Mouse (Mus musculus) limb, embryonic 14.5 days (tissue): ENCODE data around the gene Plekhg6. TPM values are rescaled to one million over a fixed set of nuclear protein-coding genes. Genes with fewer than 3 reads are reported as not detected.
A peak's percentile ranks its signal among the peaks of the same experiment; 100 is the strongest.

ENCODE experiments used
- ATAC-seq: fragments of 200-750 bp; cut with Nextera tagmentation; 2 replicates; pipeline ENCODE4 v1.8.0; 2017; ENCODE audit warnings: low read depth, moderate number of reproducible peaks, moderate TSS enrichment; ENCODE audit not compliant: low FRiP score
- DNase-seq: peaks from one replicate; pipeline ENCODE4 v3.0.0-alpha.2; 2015; ENCODE audit warnings: low spot score
- H3K27ac ChIP-seq: fragments of 300-500 bp; sonication (generic); replicated peaks from 2 replicates; pipeline ENCODE4 v1.5.1; 2014; ENCODE audit warnings: low read depth, mild to moderate bottlenecking, low read length, moderate library complexity, mixed read lengths
- H3K27me3 ChIP-seq: fragments of 300-500 bp; sonication (generic); 2 replicates; pipeline ENCODE4 v1.6.1; 2014; ENCODE audit warnings: low read length, mixed read lengths; ENCODE audit not compliant: control insufficient read depth, insufficient read depth
- H3K36me3 ChIP-seq: fragments of 300-500 bp; sonication (generic); 2 replicates; pipeline ENCODE4 v1.6.1; 2014; ENCODE audit warnings: mild to moderate bottlenecking, low read length, moderate library complexity, mixed read lengths; ENCODE audit not compliant: control insufficient read depth, insufficient read depth
- H3K4me1 ChIP-seq: fragments of 300-500 bp; sonication (generic); 2 replicates; pipeline ENCODE4 v1.6.1; 2014; ENCODE audit warnings: antibody characterized with exemption, low read length, mixed read lengths; ENCODE audit not compliant: control insufficient read depth, insufficient read depth
- H3K4me2 ChIP-seq: fragments of 300-500 bp; sonication (generic); replicated peaks from 2 replicates; pipeline ENCODE4 v1.6.1; 2014; ENCODE audit warnings: low read depth, mild to moderate bottlenecking, low read length, moderate library complexity; ENCODE audit not compliant: severe bottlenecking
- H3K4me3 ChIP-seq: fragments of 300-500 bp; sonication (generic); replicated peaks from 2 replicates; pipeline ENCODE4 v1.5.1; 2014; ENCODE audit warnings: low read length
- H3K9ac ChIP-seq: fragments of 300-500 bp; sonication (generic); 2 replicates; pipeline ENCODE4 v1.6.1; 2014; ENCODE audit warnings: mild to moderate bottlenecking, low read depth, low read length, moderate library complexity; ENCODE audit not compliant: severe bottlenecking
- H3K9me3 ChIP-seq: fragments of 300-500 bp; sonication (generic); 2 replicates; pipeline ENCODE4 v1.6.1; 2016; ENCODE audit warnings: low read length; ENCODE audit not compliant: control insufficient read depth
- POLR2A ChIP-seq: fragments of 200-500 bp; IDR thresholded peaks from 2 replicates; pipeline ENCODE4 v1.8.0; 2012; ENCODE audit warnings: inconsistent platforms, mild to moderate bottlenecking, moderate library complexity, borderline replicate concordance; ENCODE audit not compliant: insufficient read depth, insufficient read length; ENCODE audit errors: extremely low read depth
- WGBS: fragments of 180-500 bp; shearing (Covaris S2); extraction: QIAGEN DNeasy Blood & Tissue Kit; methylation state at CpG from one replicate; pipeline ENCODE4 v1.1.7; 2014; 5-methylcytosine and 5-hydroxymethylcytosine counted together
- polyA plus RNA-seq, 2 experiments: library from polyadenylated mRNA; depleted of rRNA in 1 of 2; stranded (reverse) in 1 of 2; unstranded in 1 of 2; fragments of >200 nt; fragmentation: Nextera tagmentation in 1 of 2; extraction: Ambion mirVana in 1 of 2; gene quantifications; 2 replicates each; pipeline versions ENCODE4 v1.2.1 to v1.2.3; 2012 to 2014

The Plekhg6 gene
- polyA plus RNA-seq (2012; rRNA removed), result 1.2 and 1.3 TPM in 2 replicates
- 1.6 and 1.8 TPM in 2 replicates for polyA plus RNA-seq (2014; fragmentation: Nextera tagmentation; extraction: Ambion mirVana)

DNA sequence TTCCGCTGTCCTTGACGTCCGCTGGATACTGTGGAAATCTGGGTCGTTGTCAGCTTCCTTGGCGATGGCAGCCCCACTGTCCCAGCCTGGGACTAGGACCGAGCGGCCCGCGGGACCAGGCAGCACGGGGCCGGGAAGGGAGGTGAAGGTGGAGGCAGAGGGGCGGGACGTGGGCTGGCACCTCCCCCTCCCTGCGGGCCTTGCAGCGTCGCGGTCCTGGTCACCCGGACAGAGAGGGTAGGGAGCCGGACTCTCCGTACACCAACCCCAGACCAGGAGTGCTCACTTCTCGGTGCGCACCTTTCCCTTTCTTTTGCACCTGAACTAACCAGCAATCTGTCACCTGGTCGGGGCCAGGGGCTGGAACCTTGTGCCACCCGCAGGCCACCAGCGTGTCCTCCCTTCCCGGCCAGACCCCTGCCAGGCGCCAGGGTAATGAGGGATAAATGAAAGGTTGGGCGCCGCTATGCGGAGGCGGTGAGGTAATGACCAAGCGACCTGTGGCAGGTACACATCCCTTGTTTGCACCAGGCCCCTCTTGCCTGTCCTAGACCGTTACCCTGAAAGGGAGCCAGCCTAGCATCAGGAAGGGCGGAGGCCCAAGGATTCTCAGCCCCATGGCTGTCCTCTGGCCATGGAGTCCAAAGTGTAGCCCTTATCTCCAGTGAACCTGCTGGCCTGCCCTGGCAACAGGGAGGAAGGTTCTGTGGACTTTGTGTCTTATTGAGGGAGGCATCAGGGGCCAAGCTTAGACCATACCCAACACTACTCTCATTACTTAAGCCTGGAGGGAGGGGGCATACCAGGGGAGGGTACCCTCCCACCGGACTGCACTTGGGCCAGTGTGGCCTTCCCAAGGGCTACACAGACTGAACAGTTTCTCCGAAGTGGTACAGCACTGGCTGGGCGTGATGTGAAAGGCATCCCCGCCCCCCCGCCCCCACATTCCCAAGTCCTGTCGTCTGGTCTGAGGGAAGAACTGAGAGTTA, at the start of gene Plekhg6:
TSS of gene Plekhg6 (minus strand) at position 422 of the 989 bp plus-strand sequence.
- peak within 1 kb of the TSS; percentile 39 for H3K4me3 ChIP-seq
- no peaks in the 10 kb centered on the region for H3K36me3 ChIP-seq
- ATAC-seq (no peak), DNase-seq (no peak)
- TF ChIP-seq POLR2A, result no peak
- 8% methylated on average over 40 of the region's 40 CpGs for WGBS
- peaks cover 15% of the 10 kb centered on the region for H3K4me1 ChIP-seq
- H3K4me2 ChIP-seq, result peak within 1 kb of the TSS; percentile 66
- H3K27ac ChIP-seq, result no peak within 1 kb of the TSS
- H3K9me3 ChIP-seq, result no peaks in the 10 kb centered on the region
- H3K9ac ChIP-seq, result peak within 1 kb of the TSS; percentile 44
- peaks cover 38% of the 10 kb centered on the region for H3K27me3 ChIP-seq

GRCm38 (mm10) chr6:125429741-125430140, 49.1 kb upstream of the Plekhg6 start:
- Histone ChIP-seq H3K9me3 (no peaks in the 10 kb centered on the region), H3K4me2 (no peak overlapping the region), H3K27me3 (no peaks in the 10 kb centered on the region), H3K4me3 (no peak overlapping the region), H3K27ac (no peak overlapping the region), H3K9ac (no peak overlapping the region), H3K36me3 (no peaks in the 10 kb centered on the region), H3K4me1 (peaks cover 13% of the 10 kb centered on the region)
- WGBS, result 89% methylated on average over 6 of the region's 6 CpGs
- DNase-seq (no peak), ATAC-seq (no peak)
- no peak for TF ChIP-seq POLR2A

DNA sequence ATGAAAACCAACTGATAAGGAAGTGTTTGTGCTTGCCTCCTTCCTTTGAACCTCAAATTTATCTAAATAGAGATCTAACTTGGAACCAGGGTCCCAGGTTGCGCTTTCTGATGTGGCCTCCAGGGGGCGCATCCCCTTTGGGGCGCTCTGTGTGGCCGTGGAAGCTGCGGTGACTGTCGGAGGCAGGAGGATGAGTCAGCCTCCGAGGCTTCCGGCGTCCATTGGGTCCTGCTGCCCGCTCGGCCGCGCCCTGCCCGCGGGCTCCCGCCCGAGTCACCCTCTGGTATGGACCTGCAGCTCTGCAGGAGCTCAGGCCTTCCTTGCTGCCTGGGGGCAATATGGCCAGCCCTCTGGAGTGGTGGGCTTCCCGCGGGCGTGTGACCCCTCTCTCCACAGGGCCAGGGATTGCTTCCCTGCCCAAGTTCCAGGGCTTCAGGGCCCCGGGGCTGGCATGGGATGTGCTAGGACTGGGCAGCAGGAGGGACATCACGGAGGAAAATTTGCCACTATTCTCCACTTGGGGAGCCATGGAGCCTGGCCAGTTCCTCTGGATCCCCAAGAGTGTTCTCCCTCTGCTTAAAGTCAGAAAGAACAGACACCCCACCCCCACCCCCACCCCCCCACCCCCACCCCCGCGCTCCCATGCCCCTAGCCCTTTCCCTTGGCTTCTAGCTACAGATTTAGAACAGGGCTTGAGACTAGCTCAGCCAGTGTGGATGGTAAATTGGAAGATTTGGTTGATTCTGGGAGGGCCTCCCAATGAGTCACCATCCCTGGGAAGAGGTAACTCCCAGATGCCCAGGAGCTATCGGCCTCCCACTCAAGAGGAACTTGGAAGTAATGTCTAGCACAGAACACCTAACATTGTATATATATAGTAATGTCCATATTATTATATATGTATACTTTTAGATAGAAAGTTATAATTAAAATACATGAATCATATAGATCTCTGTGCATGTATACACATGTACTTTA, 46.1 kb upstream of the Plekhg6 start:
- ATAC-seq, result peak; percentile 76
- TF ChIP-seq POLR2A, result no peak
- H3K27me3 ChIP-seq, result no peaks in the 10 kb centered on the region
- under 1% methylated on average over 25 of the region's 25 CpGs for WGBS
- peak overlapping the region; percentile 41 for H3K4me3 ChIP-seq
- peak overlapping the region; percentile 94 for H3K4me2 ChIP-seq
- H3K27ac ChIP-seq, result peak overlapping the region; percentile 65
- peaks cover 30% of the 10 kb centered on the region for H3K4me1 ChIP-seq
- no peaks in the 10 kb centered on the region for H3K36me3 ChIP-seq
- DNase-seq, result peak; percentile 73
- H3K9ac ChIP-seq, result peak overlapping the region; percentile 62
- H3K9me3 ChIP-seq, result no peaks in the 10 kb centered on the region

DNA sequence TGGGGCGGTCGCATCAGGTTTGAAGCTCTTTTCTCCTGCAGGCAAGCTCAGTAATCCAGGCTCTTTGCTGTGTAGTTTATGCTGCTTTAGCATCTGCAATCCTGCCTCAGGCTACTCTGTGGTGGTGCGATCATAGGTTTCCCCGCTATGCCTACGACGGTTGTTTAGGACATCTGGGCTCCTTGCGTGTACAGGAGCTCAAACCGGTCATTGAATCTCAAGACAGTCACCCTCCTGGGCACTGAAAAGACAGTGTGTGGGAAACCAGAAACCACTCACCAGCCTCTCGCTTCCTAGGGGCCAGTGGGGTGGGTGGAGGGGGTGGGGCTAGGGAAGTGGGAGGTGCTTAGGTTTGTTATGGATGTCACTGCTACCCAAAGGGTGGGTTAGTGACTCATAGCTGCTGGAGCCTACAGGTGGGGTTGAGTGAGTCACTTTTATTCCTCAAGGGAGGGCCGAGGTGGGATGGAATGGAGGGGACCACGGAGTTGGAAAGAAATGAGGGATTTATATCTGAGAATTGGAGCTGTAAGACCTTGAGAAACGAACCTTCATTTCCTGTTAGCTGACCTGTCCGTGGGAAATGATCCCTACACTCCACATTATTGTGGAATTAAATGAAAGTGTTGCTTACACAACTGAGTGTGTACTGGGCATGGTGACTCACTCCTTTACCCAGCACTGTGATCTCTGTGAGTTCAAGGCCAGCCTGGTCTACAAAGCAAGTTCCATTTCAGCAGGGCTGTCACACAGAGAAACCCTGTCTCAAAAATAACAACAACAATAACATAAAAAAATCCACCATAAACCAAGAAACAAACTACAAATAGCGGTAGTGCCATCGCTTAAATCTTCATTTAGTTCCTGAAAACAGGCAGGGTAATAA, 44.9 kb upstream of the Plekhg6 start:
- no peak overlapping the region for H3K27ac ChIP-seq
- no peak for TF ChIP-seq POLR2A
- no peaks in the 10 kb centered on the region for H3K36me3 ChIP-seq
- no peak for DNase-seq
- H3K9ac ChIP-seq, result no peak overlapping the region
- H3K4me3 ChIP-seq, result no peak overlapping the region
- 44% methylated on average over 14 of the region's 15 CpGs for WGBS
- H3K27me3 ChIP-seq, result no peaks in the 10 kb centered on the region
- H3K4me1 ChIP-seq, result peaks cover 27% of the 10 kb centered on the region
- no peaks in the 10 kb centered on the region for H3K9me3 ChIP-seq
- H3K4me2 ChIP-seq, result no peak overlapping the region
- ATAC-seq, result no peak
